Mouse (Mus musculus) lung, embryonic 14.5 days (tissue): ENCODE results near the gene Nap1l1. TPM values are rescaled to one million over a fixed set of nuclear protein-coding genes. Genes with fewer than 3 reads are reported as not detected.
"Not testable (repeated sequence)": the region's sequence is repeated elsewhere in the genome, so short reads cannot be mapped to it uniquely, and the experiment has no call there.

ENCODE experiments used
- ATAC-seq: fragments of 200-750 bp; cut with Nextera tagmentation; 2 replicates; pipeline ENCODE4 v1.8.0; 2017; ENCODE audit warnings: mild to moderate bottlenecking, moderate TSS enrichment, moderate library complexity; ENCODE audit not compliant: insufficient read depth
- DNase-seq: peaks from one replicate; pipeline ENCODE4 v3.0.0-alpha.2; 2015
- H3K27ac ChIP-seq: fragments of 300-500 bp; sonication (generic); 2 replicates; pipeline ENCODE4 v1.5.1; 2014; ENCODE audit warnings: low read depth, mild to moderate bottlenecking, moderate library complexity
- H3K27me3 ChIP-seq: fragments of 300-500 bp; sonication (generic); 2 replicates; pipeline ENCODE4 v1.6.1; 2014; ENCODE audit warnings: low read length, control low read depth; ENCODE audit not compliant: insufficient read depth
- H3K36me3 ChIP-seq: fragments of 300-500 bp; sonication (generic); 2 replicates; pipeline ENCODE4 v1.6.1; 2014; ENCODE audit warnings: control low read depth; ENCODE audit not compliant: insufficient read depth
- H3K4me1 ChIP-seq: fragments of 300-500 bp; sonication (generic); 2 replicates; pipeline ENCODE4 v1.6.1; 2014; ENCODE audit warnings: antibody characterized with exemption, control low read depth; ENCODE audit not compliant: insufficient read depth
- H3K4me2 ChIP-seq: fragments of 300-500 bp; sonication (generic); 2 replicates; pipeline ENCODE4 v1.6.1; 2014; ENCODE audit warnings: mild to moderate bottlenecking
- H3K4me3 ChIP-seq: fragments of 300-500 bp; sonication (generic); 2 replicates; pipeline ENCODE4 v1.5.1; 2014; ENCODE audit warnings: low read depth, low read length
- H3K9ac ChIP-seq: fragments of 300-500 bp; sonication (generic); 2 replicates; pipeline ENCODE4 v1.6.1; 2014
- H3K9me3 ChIP-seq: fragments of 300-500 bp; sonication (generic); 2 replicates; pipeline ENCODE4 v1.6.1; 2016; ENCODE audit warnings: low read depth, low read length, control low read depth
- CTCF ChIP-seq: IDR thresholded peaks from 2 replicates; pipeline ENCODE4 v1.5.1; 2016; ENCODE audit warnings: antibody characterized with exemption, low read depth
- WGBS: fragments of 180-500 bp; shearing (Covaris S2); extraction: QIAGEN DNeasy Blood & Tissue Kit; methylation state at CpG from one replicate; pipeline ENCODE4 v1.1.7; 2014; 5-methylcytosine and 5-hydroxymethylcytosine counted together
- polyA plus RNA-seq: library from polyadenylated mRNA; unstranded; fragments of >200 nt; fragmentation: Nextera tagmentation; extraction: Ambion mirVana; gene quantifications from 2 replicates; pipeline ENCODE4 v1.2.1, GENCODE M21; 2014

Nap1l1 gene
- polyA plus RNA-seq, 1 experiment from 2014 or later = 301 TPM

GRCm38 (mm10) chr10:111479599-111479998 is 6.6 kb downstream of the Nap1l1 start:
- Histone ChIP-seq H3K4me3 (no peak overlapping the region), H3K36me3 (peaks cover 47% of the 10 kb centered on the region), H3K9me3 (no peaks in the 10 kb centered on the region), H3K27me3 (no peaks in the 10 kb centered on the region), H3K4me2 (no peak overlapping the region), H3K9ac (no peak overlapping the region), H3K27ac (no peak overlapping the region), H3K4me1 (peaks cover 9% of the 10 kb centered on the region)
- no peak for TF ChIP-seq CTCF
- DNase-seq = no peak
- 76% methylated on average over 5 of the region's 5 CpGs for WGBS
- ATAC-seq = peak; percentile 48; the same call in 1 of the 2 replicates

- ATAC-seq = no peak
- DNase-seq = no peak
- no peak overlapping the region for H3K4me2 ChIP-seq
- no peak overlapping the region for H3K27ac ChIP-seq
- WGBS = 86% methylated on average over 2 of the region's 2 CpGs
- H3K36me3 ChIP-seq = peaks cover 63% of the 10 kb centered on the region
- 0 out of 2 replicates have a peak, but pooled peaks cover 2% of the 10 kb centered on the region for H3K4me1 ChIP-seq
- H3K9ac ChIP-seq = no peak overlapping the region
- no peaks in the 10 kb centered on the region for H3K27me3 ChIP-seq
- no peak for TF ChIP-seq CTCF
- H3K9me3 ChIP-seq = no peaks in the 10 kb centered on the region
- no peak overlapping the region for H3K4me3 ChIP-seq
Measured at GRCm38 (mm10) chr10:111482654-111483053, 9.6 kb downstream of the Nap1l1 start.

GRCm38 (mm10) chr10:111484079-111484478 is 11.1 kb downstream of the Nap1l1 start:
- TF ChIP-seq CTCF = no peak
- H3K27me3 ChIP-seq = no peaks in the 10 kb centered on the region
- H3K9me3 ChIP-seq = no peaks in the 10 kb centered on the region
- ATAC-seq (no peak), DNase-seq (no peak)
- 58% methylated on average over 5 of the region's 5 CpGs for WGBS
- H3K4me3 ChIP-seq = no peak overlapping the region
- no peak overlapping the region for H3K4me2 ChIP-seq
- no peak overlapping the region for H3K27ac ChIP-seq
- no peaks in the 10 kb centered on the region for H3K4me1 ChIP-seq
- peaks cover 76% of the 10 kb centered on the region for H3K36me3 ChIP-seq
- H3K9ac ChIP-seq = no peak overlapping the region

GRCm38 (mm10) chr10:111488793-111489192 is 15.8 kb downstream of the Nap1l1 start:
- H3K27me3 ChIP-seq = no peaks in the 10 kb centered on the region
- no peaks in the 10 kb centered on the region for H3K9me3 ChIP-seq
- DNase-seq (peak; percentile 37), ATAC-seq (no peak; the same call in 1 of the 2 replicates)
- H3K4me2 ChIP-seq = no peak overlapping the region
- H3K9ac ChIP-seq = no peak overlapping the region
- WGBS = 74% methylated on average over 2 of the region's 2 CpGs
- TF ChIP-seq CTCF = peak; percentile 23; the same call in 1 of the 2 replicates
- no peak overlapping the region for H3K4me3 ChIP-seq
- no peak overlapping the region for H3K27ac ChIP-seq
- no peaks in the 10 kb centered on the region for H3K4me1 ChIP-seq
- peaks cover 81% of the 10 kb centered on the region for H3K36me3 ChIP-seq

- WGBS = 85% methylated on average over 4 of the region's 4 CpGs
- not testable (repeated sequence) for H3K9ac ChIP-seq, H3K4me3 ChIP-seq, H3K4me1 ChIP-seq, DNase-seq, ATAC-seq, H3K27me3 ChIP-seq, H3K27ac ChIP-seq, H3K9me3 ChIP-seq, H3K4me2 ChIP-seq
- peaks cover 83% of the 10 kb centered on the region for H3K36me3 ChIP-seq
Measured at GRCm38 (mm10) chr10:111490079-111490478, 17.1 kb downstream of the Nap1l1 start.

GRCm38 (mm10) chr10:111495888-111496287 is 22.9 kb downstream of the Nap1l1 start:
- H3K4me1 ChIP-seq = no peaks in the 10 kb centered on the region
- DNase-seq (no peak), ATAC-seq (no peak)
- H3K9ac ChIP-seq = no peak overlapping the region
- no peak for TF ChIP-seq CTCF
- H3K27ac ChIP-seq = no peak overlapping the region
- no peaks in the 10 kb centered on the region for H3K27me3 ChIP-seq
- H3K9me3 ChIP-seq = no peaks in the 10 kb centered on the region
- H3K4me2 ChIP-seq = no peak overlapping the region
- H3K36me3 ChIP-seq = peaks cover 66% of the 10 kb centered on the region
- H3K4me3 ChIP-seq = no peak overlapping the region
- WGBS = 85% methylated on average over 7 of the region's 7 CpGs

GRCm38 (mm10) chr10:111499892-111500291 is 26.9 kb downstream of the Nap1l1 start:
- Histone ChIP-seq H3K9ac (no peak overlapping the region), H3K4me3 (no peak overlapping the region), H3K27me3 (no peaks in the 10 kb centered on the region), H3K4me2 (no peak overlapping the region), H3K27ac (no peak overlapping the region), H3K4me1 (no peaks in the 10 kb centered on the region; the same call in 1 of the 2 replicates), H3K36me3 (peaks cover 33% of the 10 kb centered on the region), H3K9me3 (no peaks in the 10 kb centered on the region)
- DNase-seq (no peak), ATAC-seq (no peak)
- TF ChIP-seq CTCF = no peak
- WGBS = 71% methylated on average over 6 of the region's 6 CpGs

GRCm38 (mm10) chr10:111503071-111503470 is 30.0 kb downstream of the Nap1l1 start:
- Histone ChIP-seq H3K36me3 (peaks cover 10% of the 10 kb centered on the region), H3K4me2 (no peak overlapping the region), H3K9ac (no peak overlapping the region), H3K4me1 (peaks cover 6% of the 10 kb centered on the region; the same call in 1 of the 2 replicates), H3K27ac (no peak overlapping the region), H3K4me3 (no peak overlapping the region), H3K27me3 (no peaks in the 10 kb centered on the region), H3K9me3 (no peaks in the 10 kb centered on the region)
- no peak for ATAC-seq
- TF ChIP-seq CTCF = peak; percentile 89
- WGBS = 0% methylated on average over 3 of the region's 3 CpGs
- peak; percentile 94 for DNase-seq
